Comparison of ENCODE assay signal across 10 mouse cellular contexts in genomic region chr11:116627072-116628020, GRCm38 (mm10). TPM values are rescaled to one million over a fixed set of nuclear protein-coding genes. Genes with fewer than 3 reads are reported as not detected.
DNase-seq lines count a peak whose midpoint lies in the region; ATAC-seq and TF ChIP-seq lines count a peak whose summit lies in the region.
"Had no signal": no experiment of that assay in that cellular context is flagged by ENCODE, and none has a peak within 500 bp of the region (broad histone marks: within the 10 kb centered on the region; RNA-seq: fewer than 3 reads in every experiment).

No protein-coding gene starts in this region.

- TF ChIP-seq EP300 in liver, embryonic 14.5 days (IDR thresholded peaks at IDR 0.05; ENCODE audit: low read depth): no peak

- ATAC-seq in CD4-positive, CD25-positive, alpha-beta regulatory T cell, adult 4 months: no peak
- no peak for ATAC-seq in liver, embryonic 14.5 days (ENCODE audit: insufficient read depth)

- peaks cover 22 to 28% of the 10 kb centered on the region in 2 experiments for H3K4me1 ChIP-seq in liver, embryonic 14.5 days (replicated peaks; ENCODE audit: control insufficient read depth in 2 of 2, insufficient read depth in 2 of 2, low read length in 1 of 2)

- no peak overlapping the region for H3K4me2 ChIP-seq in liver, embryonic 14.5 days (ENCODE audit: low read depth)
- H3K4me2 ChIP-seq: midbrain, embryonic 12.5 days had no signal

- no peaks in the 10 kb centered on the region for H3K9me3 ChIP-seq in liver, embryonic 14.5 days (ENCODE audit: control insufficient read depth, low read length)
- H3K9me3 ChIP-seq: midbrain, embryonic 12.5 days had no signal

- TF ChIP-seq CTCF in layer of hippocampus, adult 2 months (conservative IDR thresholded peaks at IDR 0.05): peak; percentile 56
- TF ChIP-seq CTCF in liver, embryonic 14.5 days (IDR thresholded peaks at IDR 0.05; ENCODE audit: low read depth): peak; percentile 70

- DNase-seq in CD4-positive, CD25-positive, alpha-beta regulatory T cell, adult 2 months (ENCODE audit: low read depth, low spot score): peak; percentile 74
- DNase-seq in layer of hippocampus, adult 2 months (ENCODE audit: low spot score in 2 of 2): no peak
- DNase-seq in layer of hippocampus, adult 9-11 months: no peak
- DNase-seq in MEL-GATA-1-ER (ENCODE audit: extremely low read depth, low read depth): peak; percentile 62
- no peak for DNase-seq in liver, embryonic 14.5 days (ENCODE audit: low read depth in 3 of 3, low spot score in 3 of 3)
- no peak for DNase-seq in urinary bladder, postnatal 10 days (ENCODE audit: low spot score)
- no peak for DNase-seq in left cerebral cortex, adult 11 months (ENCODE audit: low spot score)

- H3K27ac ChIP-seq in layer of hippocampus, adult 2 months: no peak overlapping the region
- H3K27ac ChIP-seq in liver, embryonic 14.5 days: no peak overlapping the region
- H3K27ac ChIP-seq: midbrain, embryonic 12.5 days had no signal

- 18% methylated on average over 10 of the region's 10 CpGs for WGBS in liver, embryonic 14.5 days (ENCODE audit: insufficient replicate concordance)

- no peak overlapping the region for H3K4me3 ChIP-seq in layer of hippocampus, adult 2 months
- no peak overlapping the region for H3K4me3 ChIP-seq in liver, embryonic 14.5 days (ENCODE audit: insufficient read depth in 1 of 2, low read depth in 2 of 2, low read length in 2 of 2)
- H3K4me3 ChIP-seq: midbrain, embryonic 12.5 days had no signal

- H3K36me3 ChIP-seq in liver, embryonic 14.5 days (replicated peaks; ENCODE audit: control insufficient read depth, insufficient read depth, low read depth): no peaks in the 10 kb centered on the region
- H3K36me3 ChIP-seq: midbrain, embryonic 12.5 days had no signal

- no peaks in the 10 kb centered on the region for H3K27me3 ChIP-seq in liver, embryonic 14.5 days (ENCODE audit: control insufficient read depth, insufficient read depth, low read length)

- no peak overlapping the region for H3K9ac ChIP-seq in liver, embryonic 14.5 days (replicated peaks)
- H3K9ac ChIP-seq: midbrain, embryonic 12.5 days had no signal

RNA-seq across cellular contexts. Expression of gene Rhbdf2, which starts 0.5 kb away (rescaled TPM):
- 1 to 10 TPM; 3.3 to 4.3 TPM for polyA plus RNA-seq in CD4-positive, CD25-positive, alpha-beta regulatory T cell, adult 4 months (2017; shearing (Covaris generic))
- 1 to 10 TPM; 1.4 to 1.6 TPM for total RNA-seq in layer of hippocampus, adult 2 months (2021)
- 8.3 and 11.1 TPM in 2 replicates for polyA plus RNA-seq in liver, embryonic 14.5 days (2012; rRNA removed)
- 3.8 and 5.2 TPM in 2 replicates for polyA plus RNA-seq in liver, embryonic 14.5 days (2014; fragmentation: Nextera tagmentation; extraction: Ambion mirVana)

RNA-seq across cellular contexts. Expression of gene Prcd, which starts 26.0 kb away (rescaled TPM):
- not detected for polyA plus RNA-seq in CD4-positive, CD25-positive, alpha-beta regulatory T cell, adult 4 months (2017; shearing (Covaris generic))
- total RNA-seq in layer of hippocampus, adult 2 months (2021): 1 to 10 TPM; 5.6 to 5.7 TPM
- 0.11 and 0.14 TPM in 2 replicates for polyA plus RNA-seq in liver, embryonic 14.5 days (2012; rRNA removed)
- polyA plus RNA-seq in liver, embryonic 14.5 days (2014; fragmentation: Nextera tagmentation; extraction: Ambion mirVana): 0.19 and 0.20 TPM in 2 replicates
- total RNA-seq: common myeloid progenitor, adult 5-6 weeks had no signal

RNA-seq across cellular contexts. Expression of gene Cygb, which starts 26.8 kb away (rescaled TPM):
- polyA plus RNA-seq in CD4-positive, CD25-positive, alpha-beta regulatory T cell, adult 4 months (2017; shearing (Covaris generic)): not detected
- total RNA-seq in layer of hippocampus, adult 2 months (2021): 10 to 100 TPM; 71.9 to 73.5 TPM
- 0.41 and 0.64 TPM in 2 replicates for polyA plus RNA-seq in liver, embryonic 14.5 days (2012; rRNA removed)
- 0.44 and 0.81 TPM in 2 replicates for polyA plus RNA-seq in liver, embryonic 14.5 days (2014; fragmentation: Nextera tagmentation; extraction: Ambion mirVana)
- total RNA-seq: common myeloid progenitor, adult 5-6 weeks had no signal

RNA-seq across cellular contexts. Expression of gene Aanat, which starts 41.1 kb away (rescaled TPM):
- polyA plus RNA-seq in CD4-positive, CD25-positive, alpha-beta regulatory T cell, adult 4 months (2017; shearing (Covaris generic)): not detected
- total RNA-seq in layer of hippocampus, adult 2 months (2021): 1 to 10 TPM in 1 of 2 experiments, under 1 TPM in 1; 0.27 to 1.2 TPM
- polyA plus RNA-seq in liver, embryonic 14.5 days (2012; rRNA removed): not detected in 2 replicates
- not detected in 2 replicates for polyA plus RNA-seq in liver, embryonic 14.5 days (2014; fragmentation: Nextera tagmentation; extraction: Ambion mirVana)
- total RNA-seq: common myeloid progenitor, adult 5-6 weeks had no signal

RNA-seq across cellular contexts. Expression of gene Ube2o, which starts 46.1 kb away (rescaled TPM):
- 1 to 10 TPM; 1.1 to 3.5 TPM for polyA plus RNA-seq in CD4-positive, CD25-positive, alpha-beta regulatory T cell, adult 4 months (2017; shearing (Covaris generic))
- total RNA-seq in layer of hippocampus, adult 2 months (2021): 100 to 1,000 TPM in 1 of 2 experiments, 10 to 100 TPM in 1; 93.7 to 101 TPM
- polyA plus RNA-seq in liver, embryonic 14.5 days (2012; rRNA removed): 33.8 and 34.0 TPM in 2 replicates
- 25.9 and 32.3 TPM in 2 replicates for polyA plus RNA-seq in liver, embryonic 14.5 days (2014; fragmentation: Nextera tagmentation; extraction: Ambion mirVana)

Comparison
In these comparisons a context has a peak if more than half of its experiments do, and no peak if none do; other contexts are left out.
1. DNase-seq: peak in CD4-positive, CD25-positive, alpha-beta regulatory T cell, adult 2 months (single experiment) and MEL-GATA-1-ER (single experiment); none in layer of hippocampus, adult 2 months (0 of 2), layer of hippocampus, adult 9-11 months (single experiment), liver, embryonic 14.5 days (0 of 3), urinary bladder, postnatal 10 days (single experiment) and left cerebral cortex, adult 11 months (single experiment).